Mouse (Mus musculus): ENCODE data around the gene Micu1.

GRCm38 (mm10) chr10:59679189-59679588, 23.1 kb upstream of the Micu1 start:
- no peak for TF ChIP-seq HCFC1 (IDR thresholded peaks at IDR 0.05; ENCODE audit: borderline replicate concordance, insufficient read depth, low read length)
- TF ChIP-seq ZNF384 (IDR thresholded peaks at IDR 0.05; ENCODE audit: low read depth, low read length) = no peak
